Mouse (Mus musculus) thymus, postnatal 36 days (tissue): Measurements from ENCODE around the gene Ccdc63.
"Not testable (repeated sequence)": the region's sequence is repeated elsewhere in the genome, so short reads cannot be mapped to it uniquely, and the experiment has no call there.

ENCODE experiments used
- DNase-seq, 2 experiments: peaks; one replicate each; pipeline ENCODE4 v3.0.0; 2022; ENCODE audit warnings: mixed read lengths in 2 of 2

The Ccdc63 gene

GRCm38 (mm10) chr5:122148107-122148506, 7.5 kb upstream of the Ccdc63 start:
- DNase-seq = no peak

DNA sequence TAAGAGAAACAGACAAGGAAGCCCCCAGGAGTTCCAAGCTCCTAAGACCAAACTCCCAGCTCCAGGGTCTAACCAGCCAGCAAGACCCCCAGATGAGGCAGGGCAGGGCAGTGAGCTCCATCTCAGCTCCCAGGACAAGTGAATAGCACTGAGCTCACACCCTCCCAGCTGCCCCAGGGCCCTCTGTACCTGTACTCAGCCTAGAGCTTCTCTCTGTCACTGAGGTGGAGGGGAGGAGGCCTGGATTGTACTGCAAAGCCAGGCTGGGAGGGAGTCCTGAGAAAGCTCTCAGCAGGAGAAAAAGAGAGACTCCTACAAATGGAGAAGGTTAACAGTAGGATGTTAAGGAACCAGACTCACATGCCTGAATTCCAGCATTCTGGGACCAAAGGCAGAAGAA, 6.0 kb upstream of the Ccdc63 start:
- no peak for DNase-seq

GRCm38 (mm10) chr5:122146056-122146580, 5.5 kb upstream of the Ccdc63 start:
- peak; percentile 34 to 57 for DNase-seq

DNA sequence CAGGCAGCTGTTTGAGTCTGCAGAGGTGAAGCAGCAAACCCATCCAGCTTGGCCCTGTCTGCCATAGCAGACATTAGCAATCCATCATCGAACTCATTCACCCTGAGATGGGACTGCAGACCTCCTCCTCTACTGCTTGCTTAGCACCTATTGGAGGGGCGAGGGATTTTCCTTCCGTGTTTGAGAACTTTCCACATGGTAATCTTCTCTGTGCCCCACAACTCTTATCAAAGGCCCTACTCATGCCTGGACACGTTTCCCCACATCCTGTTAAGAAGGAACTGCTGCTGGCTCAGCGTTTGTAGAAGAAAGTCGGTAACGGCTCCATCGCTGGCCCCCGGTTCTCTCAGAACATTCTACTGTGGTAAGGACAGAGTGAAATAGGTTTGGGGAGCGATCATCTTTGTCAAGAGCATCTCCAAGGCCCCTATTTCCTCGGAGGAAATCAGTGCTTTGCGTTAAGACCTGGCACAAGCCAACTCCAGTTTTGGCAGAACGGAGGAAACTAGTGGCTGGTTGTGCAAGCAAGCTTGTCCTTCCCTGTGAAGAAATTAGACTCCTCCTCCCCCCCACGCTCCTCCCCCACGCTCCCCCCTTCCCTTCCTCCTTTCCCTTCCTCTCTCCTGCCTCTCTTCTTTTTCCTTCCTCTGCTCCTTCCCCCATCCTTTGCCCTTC, 4.9 kb upstream of the Ccdc63 start:
- DNase-seq = peak; percentile 72 to 73

DNA sequence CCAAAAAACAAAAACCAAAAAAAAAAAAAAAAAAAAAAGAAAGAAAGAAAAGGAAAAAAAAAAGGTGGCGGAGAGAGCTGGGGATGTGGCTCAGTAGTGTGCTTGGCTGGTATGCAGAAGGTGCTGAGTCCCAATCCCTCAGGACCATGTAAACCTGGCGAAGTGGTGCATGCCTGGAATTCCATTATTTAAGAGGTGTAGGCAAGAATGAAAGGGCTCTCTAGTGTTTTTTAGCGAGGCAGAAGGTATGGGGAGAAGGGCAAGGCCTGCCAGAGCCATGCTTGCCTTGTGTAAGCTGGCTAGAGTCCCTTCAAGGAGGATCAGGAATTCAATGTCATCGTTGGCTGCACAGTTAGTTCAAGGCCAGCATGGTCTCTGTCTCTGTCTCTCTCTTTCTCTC, 4.2 kb upstream of the Ccdc63 start:
- no peak for DNase-seq

DNA sequence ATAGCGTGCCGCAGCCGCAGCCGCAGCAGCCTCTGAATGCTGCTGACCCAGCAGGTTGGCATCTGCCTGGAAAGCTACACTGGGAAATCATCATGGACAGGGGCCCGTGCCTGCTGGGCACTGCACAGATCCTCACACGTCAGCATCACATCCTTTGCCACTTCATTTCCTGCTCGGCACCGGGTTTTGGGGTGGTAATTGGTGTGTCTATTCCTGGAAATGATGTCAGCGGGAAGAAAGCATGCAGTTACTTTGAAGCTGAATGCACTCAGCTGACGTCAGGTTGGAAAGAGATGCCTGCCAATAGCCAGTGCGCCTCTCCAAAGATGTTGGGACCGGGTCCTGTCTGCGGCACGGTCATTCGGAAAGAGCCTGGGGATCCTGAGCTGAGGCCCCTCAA, 2.9 kb upstream of the Ccdc63 start:
- DNase-seq = peak in 1 of 2 experiments; percentile 28

- peak; percentile 59 to 66 for DNase-seq
Observed at GRCm38 (mm10) chr5:122142230-122142992, 1.8 kb upstream of the Ccdc63 start.

DNA sequence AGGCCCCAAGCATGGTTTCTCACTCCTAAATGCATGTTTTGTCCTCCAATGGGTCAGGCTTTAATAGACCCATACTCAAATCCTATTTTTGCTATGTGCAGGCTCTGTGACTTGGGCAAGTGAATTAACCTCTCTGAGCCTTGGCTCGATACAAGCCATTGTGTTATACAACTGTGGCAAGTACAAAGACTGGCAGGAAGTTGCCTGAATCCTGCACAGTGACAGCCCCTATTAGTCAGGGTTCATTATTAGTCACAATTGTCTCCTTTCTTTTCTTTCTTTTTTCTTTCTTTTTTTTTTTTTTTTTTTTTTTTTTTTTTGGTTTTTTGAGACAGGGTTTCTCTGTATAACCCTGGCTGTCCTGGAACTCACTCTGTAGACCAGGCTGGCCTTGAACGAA, 852 bp downstream of the Ccdc63 start:
- DNase-seq = not testable (repeated sequence)

- DNase-seq = no peak
Observed at GRCm38 (mm10) chr5:122138856-122139255, 1.8 kb downstream of the Ccdc63 start.

- no peak for DNase-seq
Observed at GRCm38 (mm10) chr5:122136508-122137408, 3.9 kb downstream of the Ccdc63 start.

DNA sequence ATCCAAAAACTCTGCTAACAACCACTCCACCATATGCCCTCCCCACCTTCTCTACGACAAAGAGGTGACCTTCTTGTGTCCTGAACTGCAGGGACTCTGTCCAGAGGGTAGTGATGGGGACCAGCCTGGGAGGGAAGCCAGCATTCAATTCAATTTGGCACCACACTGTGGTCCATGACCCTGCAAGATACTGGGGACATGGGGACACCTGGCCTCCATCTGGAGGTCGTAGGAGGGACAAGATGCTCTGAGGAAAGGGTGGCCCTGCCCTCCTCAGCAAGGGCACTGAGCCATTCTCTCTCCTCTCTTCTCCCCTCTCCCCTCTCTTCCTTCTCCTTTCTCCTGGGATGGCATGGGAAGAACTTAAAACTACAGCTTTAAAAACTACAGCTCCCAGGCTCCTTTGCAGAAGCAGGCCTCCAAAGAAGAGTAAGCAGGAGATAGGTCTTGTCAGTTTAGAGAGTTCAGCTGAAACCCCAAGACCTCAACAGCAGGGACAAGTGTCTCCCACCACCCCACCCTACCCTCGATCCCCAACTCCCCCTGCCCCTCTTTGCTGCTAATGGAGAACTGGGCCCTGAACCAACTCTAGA, 5.2 kb downstream of the Ccdc63 start:
- no peak for DNase-seq

- no peak for DNase-seq
Observed at GRCm38 (mm10) chr5:122134395-122135289, 6.0 kb downstream of the Ccdc63 start.

DNA sequence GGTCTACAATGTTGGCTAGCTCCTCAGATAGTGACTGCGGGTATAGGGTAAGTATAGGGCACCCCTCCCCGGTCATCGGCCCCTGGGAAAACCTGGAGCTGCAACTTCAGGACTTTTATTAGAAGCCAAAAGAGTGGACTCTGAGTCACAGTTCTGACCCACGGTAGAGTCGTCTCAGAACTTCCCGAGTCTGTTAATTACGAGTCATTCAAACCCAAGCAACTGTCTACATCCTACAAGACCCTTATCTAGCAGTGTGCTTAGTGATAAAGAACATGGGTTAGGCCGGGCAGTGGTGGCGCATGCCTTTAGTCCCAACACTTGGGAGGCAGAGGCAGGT, 7.6 kb downstream of the Ccdc63 start:
- DNase-seq = no peak

GRCm38 (mm10) chr5:122132167-122133049, 8.2 kb downstream of the Ccdc63 start:
- peak in 1 of 2 experiments; percentile 40 for DNase-seq

DNA sequence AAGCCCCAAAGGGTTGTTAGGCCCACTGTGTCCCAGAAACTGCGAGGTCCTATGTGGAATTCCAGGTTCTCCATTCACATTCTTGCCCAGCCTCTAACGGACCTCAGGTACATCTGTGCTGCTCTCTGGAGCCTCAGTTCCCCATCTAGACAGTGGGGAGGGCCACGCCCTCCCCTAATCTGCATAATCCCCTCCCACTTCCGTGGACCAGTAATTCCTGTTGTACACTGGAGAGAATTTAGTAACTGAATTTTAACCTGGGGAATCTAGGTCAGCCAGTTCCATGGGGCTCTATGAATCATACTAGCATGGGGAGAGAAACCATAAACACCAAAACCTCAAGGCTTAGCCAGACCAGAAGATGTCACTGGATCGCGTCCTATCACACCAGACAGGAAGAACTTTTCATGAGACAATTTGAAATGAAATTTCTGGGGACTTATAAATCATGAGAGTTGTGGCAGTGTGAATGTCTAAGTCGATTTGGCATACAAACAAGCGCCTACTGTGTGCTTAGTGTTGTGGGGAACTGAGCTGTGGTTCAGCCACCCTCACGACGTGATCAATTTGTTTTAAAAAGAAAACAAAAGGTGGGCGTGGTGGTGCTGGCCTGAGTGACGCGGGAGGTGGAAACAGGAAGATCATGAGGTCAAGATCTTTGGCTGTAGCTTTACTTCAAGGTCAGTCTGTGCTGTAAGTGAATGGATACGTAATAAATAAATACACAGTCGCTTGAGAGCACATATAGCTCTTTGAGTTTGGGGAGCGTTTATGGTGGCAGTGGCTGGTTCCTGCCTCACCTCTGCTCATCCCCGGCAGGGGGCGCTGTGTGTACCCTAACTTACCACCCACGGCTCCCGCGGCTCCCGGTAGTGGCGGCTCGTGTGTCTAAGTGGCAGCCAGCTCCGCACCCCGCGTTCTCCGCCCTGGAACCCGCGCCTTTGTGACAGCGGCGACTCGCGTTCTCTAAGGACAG, 9.3 kb downstream of the Ccdc63 start:
- peak; percentile 92 to 95 for DNase-seq

DNA sequence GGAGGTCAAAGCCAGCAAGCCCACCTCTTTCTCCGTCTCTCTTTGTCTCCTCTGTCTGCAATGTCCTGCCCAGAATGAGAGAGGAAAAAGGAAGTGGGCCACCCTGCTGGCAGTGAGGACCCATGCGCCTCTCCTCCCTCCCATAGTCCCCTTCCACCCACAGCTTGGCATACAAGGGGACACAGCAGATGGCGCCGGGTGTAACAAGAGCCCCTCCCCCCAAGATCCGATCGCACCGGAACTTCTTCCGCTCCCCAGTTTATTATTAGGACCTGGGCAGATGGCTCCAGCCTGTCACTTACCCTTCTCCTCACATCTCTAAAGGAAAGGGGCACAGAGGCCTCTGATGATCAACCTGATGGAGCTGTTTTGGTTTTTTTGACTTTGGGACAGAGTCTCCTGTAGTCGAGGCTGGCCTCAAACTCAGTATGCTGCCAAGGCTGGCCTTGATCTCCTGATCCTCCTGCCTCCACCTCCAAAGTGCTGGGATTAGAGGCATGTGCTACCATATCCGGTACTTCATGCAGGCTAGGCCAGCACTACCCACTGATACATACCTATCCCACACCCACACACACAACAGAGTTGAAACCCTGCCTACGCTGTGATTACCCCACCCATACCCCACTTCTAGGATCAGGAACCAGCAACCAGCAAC, 10.2 kb downstream of the Ccdc63 start:
- peak in 1 of 2 experiments; percentile 39 for DNase-seq

GRCm38 (mm10) chr5:122129068-122129655, 11.5 kb downstream of the Ccdc63 start:
- DNase-seq = peak; percentile 40 to 55

DNA sequence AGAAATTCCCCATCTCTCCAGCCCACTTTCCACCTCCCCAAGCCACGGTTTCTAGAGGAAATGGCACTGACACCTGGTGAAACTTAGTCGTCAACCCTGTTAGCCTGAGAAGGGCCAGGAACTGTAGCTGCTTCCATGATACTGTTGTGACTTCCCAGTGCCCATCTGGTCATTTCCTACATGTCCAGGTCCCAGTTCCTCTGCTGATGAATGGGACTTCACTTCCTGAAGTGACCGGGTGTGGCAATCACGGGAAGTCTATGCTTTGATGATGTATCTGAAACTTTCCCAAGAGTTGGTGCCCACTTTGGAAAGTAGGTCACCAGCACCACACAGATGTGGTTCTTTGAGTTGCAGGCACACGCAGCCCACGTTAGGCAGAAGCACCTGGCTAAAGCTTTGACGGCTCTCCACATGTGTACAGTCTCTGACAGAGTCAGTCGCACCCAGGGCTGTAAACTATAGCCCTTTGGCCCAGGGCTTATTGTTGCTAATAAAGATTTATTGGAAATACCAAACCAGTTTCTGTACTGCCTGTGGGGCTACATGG, 15.3 kb downstream of the Ccdc63 start:
- peak; percentile 54 to 62 for DNase-seq
